Mouse (Mus musculus) retina, postnatal 1 day (tissue): ENCODE measurements at regions not wholly inside any gene's neighbourhood (a gene's known extent, or its start where the extent isn't known, plus 50 kb on each side); places are given as distances from the start of the nearest gene placed in this dataset.
A peak's percentile ranks its signal among the peaks of the same experiment; 100 is the strongest.

Experiments
- DNase-seq: peaks from one replicate; pipeline ENCODE4 v3.0.0-alpha.2; 2012

GRCm38 (mm10) chr16:65250426-65250825, 144.8 kb upstream of the Htr1f start:
- DNase-seq = no peak

- no peak for DNase-seq
These were observed 141.8 kb upstream of the Htr1f start for GRCm38 (mm10) chr16:65247475-65247874.

- no peak for DNase-seq
These were observed 128.8 kb upstream of the Htr1f start for GRCm38 (mm10) chr16:65234404-65234803.

- no peak for DNase-seq
These were observed 128.3 kb upstream of the Htr1f start for GRCm38 (mm10) chr16:65233964-65234363.

GRCm38 (mm10) chr16:65219434-65219833, 113.8 kb upstream of the Htr1f start:
- DNase-seq = no peak

- no peak for DNase-seq
These were observed 106.7 kb upstream of the Htr1f start for GRCm38 (mm10) chr16:65212367-65212766.

- no peak for DNase-seq
These were observed 95.7 kb upstream of the Htr1f start for GRCm38 (mm10) chr16:65201329-65201728.

GRCm38 (mm10) chr16:65197203-65197844, 91.7 kb upstream of the Htr1f start:
- DNase-seq = no peak

GRCm38 (mm10) chr16:65195761-65196160, 90.1 kb upstream of the Htr1f start:
- no peak for DNase-seq

- DNase-seq = peak; percentile 54
These were observed 86.0 kb upstream of the Htr1f start for GRCm38 (mm10) chr16:65191574-65192149.

GRCm38 (mm10) chr16:65174561-65174960, 68.9 kb upstream of the Htr1f start:
- DNase-seq = no peak

GRCm38 (mm10) chr16:65167151-65167550, 61.5 kb upstream of the Htr1f start:
- DNase-seq = peak; percentile 61

- no peak for DNase-seq
These were observed 57.1 kb upstream of the Htr1f start for GRCm38 (mm10) chr16:65162766-65163165.

- DNase-seq = peak; percentile 38
These were observed 54.6 kb upstream of the Htr1f start for GRCm38 (mm10) chr16:65160286-65160685.

- DNase-seq = no peak
These were observed 49.9 kb upstream of the Htr1f start for GRCm38 (mm10) chr16:65155536-65155935.
